Mouse (Mus musculus): ENCODE measurements around the gene Nxf2.

DNA sequence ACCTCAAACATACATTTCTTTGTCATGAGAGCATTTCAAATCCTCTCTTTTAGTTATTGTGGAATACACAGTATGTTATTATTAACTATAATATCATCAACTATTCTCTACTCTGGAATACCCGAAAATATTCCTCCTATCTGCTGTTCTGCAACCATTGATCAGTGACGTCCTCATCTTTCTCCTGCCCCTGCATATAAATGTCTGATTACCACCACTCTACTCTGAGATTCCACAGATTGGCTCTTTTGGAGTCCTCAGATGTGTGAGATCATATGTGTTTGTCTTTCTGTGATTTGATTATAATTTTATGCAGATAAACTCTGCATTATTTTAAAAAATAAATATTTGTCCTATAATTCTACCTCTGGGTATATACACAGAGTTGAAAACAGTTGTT is 48.8 kb downstream of the Nxf2 start:
- no peak for TF ChIP-seq HCFC1 (IDR thresholded peaks at IDR 0.05; ENCODE audit: borderline replicate concordance, insufficient read depth, low read length)
- no peak for TF ChIP-seq CHD2 (IDR thresholded peaks at IDR 0.05; ENCODE audit: low read depth, low read length)
- TF ChIP-seq ZNF384 (IDR thresholded peaks at IDR 0.05; ENCODE audit: low read depth, low read length) = no peak

Measured in ES-E14 (cell line).